24 mouse cellular contexts compared by ENCODE assay signal in the genomic region with DNA sequence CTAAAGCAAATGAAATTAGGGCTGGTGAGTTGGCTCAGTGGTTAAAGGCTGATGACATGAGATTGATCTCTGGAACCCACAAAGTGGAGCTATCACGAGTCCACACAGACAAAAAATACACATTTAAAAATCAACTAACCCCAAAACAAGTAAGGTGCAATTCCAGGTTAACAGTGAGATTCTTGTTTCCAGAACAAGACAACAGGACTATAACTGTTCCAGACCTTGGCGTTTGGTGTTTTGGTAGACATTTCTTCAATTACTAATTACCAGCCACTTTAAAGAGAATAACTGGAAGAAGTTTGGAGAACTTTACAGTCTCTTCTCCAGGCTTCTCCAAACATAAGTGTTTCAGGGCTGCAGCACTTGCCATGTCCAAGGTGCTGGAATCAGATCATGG. TPM values are rescaled to one million over a fixed set of nuclear protein-coding genes. Genes with fewer than 3 reads are reported as not detected.
DNase-seq lines count a peak whose midpoint lies in the region; ATAC-seq and TF ChIP-seq lines count a peak whose summit lies in the region.
"Had no signal": no experiment of that assay in that cellular context is flagged by ENCODE, and none has a peak within 500 bp of the region (broad histone marks: within the 10 kb centered on the region; RNA-seq: fewer than 3 reads in every experiment).

No protein-coding gene starts in this region.

- 71% methylated on average over 2 of the region's 2 CpGs for WGBS in liver, embryonic 15.5 days (ENCODE audit: insufficient replicate concordance)
- WGBS in liver, embryonic 12.5 days (ENCODE audit: insufficient replicate concordance), result 75% methylated on average over 2 of the region's 2 CpGs

- dilution Hi-C loops in CH12.LX (cut with MboI; ENCODE audit: extremely low pct_ligation_motif_present, extremely low pct_unique_long_range_greater_than_20kb, low sequenced_read_pairs), result no loop called here

- no peaks in the 10 kb centered on the region for H3K4me1 ChIP-seq in liver, embryonic 15.5 days (replicated peaks)
- H3K4me1 ChIP-seq in liver, embryonic 12.5 days, result peaks cover 2% of the 10 kb centered on the region; the same call in 1 of the 2 replicates
- H3K4me1 ChIP-seq in CH12.LX (ENCODE audit: control insufficient read depth in 1 of 2, insufficient read depth in 2 of 2), result peaks cover 3 to 17% of the 10 kb centered on the region in 2 experiments; a peak in 2 of 4 replicates
- peaks cover 8 to 11% of the 10 kb centered on the region in 2 experiments; a peak in 3 of 4 replicates for H3K4me1 ChIP-seq in MEL (ENCODE audit: control insufficient read depth in 1 of 2, insufficient read depth in 2 of 2, low read length in 2 of 2)
- H3K4me1 ChIP-seq: embryonic facial prominence, embryonic 10.5 days; embryonic facial prominence, embryonic 12.5 days; forebrain, embryonic 10.5 days; forebrain, embryonic 12.5 days had no signal

- in situ Hi-C loops in CH12.LX (cut with MboI; ENCODE audit: low pct_ligation_motif_present, low pct_unique_long_range_greater_than_20kb, low sequenced_read_pairs), result loop anchor here (10.0 kb wide), 1 partner anchor 142 kb away; no protein-coding TSS in a partner anchor

- H3K79me2 ChIP-seq in CH12.LX (replicated peaks; ENCODE audit: control insufficient read depth, extremely low read depth, insufficient read depth, poor library complexity, severe bottlenecking) (peaks cover 38% of the 10 kb centered on the region), MEL (ENCODE audit: control insufficient read depth, insufficient read depth, low read length, poor library complexity) (peaks cover 12% of the 10 kb centered on the region; the same call in 1 of the 2 replicates), myocyte (ENCODE audit: control insufficient read depth, insufficient read depth) (peaks cover 31% of the 10 kb centered on the region)

- H3K36me3 ChIP-seq in liver, embryonic 15.5 days (replicated peaks), result peaks cover 96% of the 10 kb centered on the region
- peaks cover 99% of the 10 kb centered on the region for H3K36me3 ChIP-seq in liver, embryonic 12.5 days
- H3K36me3 ChIP-seq in CH12.LX (replicated peaks in 1 of 2; ENCODE audit: control insufficient read depth in 1 of 2, insufficient read depth in 1 of 2, low read length in 1 of 2) (peaks cover 60 to 92% of the 10 kb centered on the region in 2 experiments), MEL (ENCODE audit: control insufficient read depth in 1 of 2, insufficient read depth in 2 of 2, low read length in 2 of 2) (peaks cover 38 to 63% of the 10 kb centered on the region in 2 experiments), myocyte (ENCODE audit: control insufficient read depth, insufficient read depth) (peaks cover 85% of the 10 kb centered on the region)

- no peak overlapping the region for H3ac ChIP-seq in myocyte (ENCODE audit: control insufficient read depth, insufficient read length)

- H3K27ac ChIP-seq in liver, embryonic 15.5 days (replicated peaks), result 0 out of 2 replicates have a peak overlapping the region, but pooled peaks have one; percentile 4
- no peak overlapping the region; the same call in 1 of the 2 replicates for H3K27ac ChIP-seq in liver, embryonic 12.5 days
- peak overlapping the region; percentile 72 for H3K27ac ChIP-seq in CH12.LX (ENCODE audit: insufficient read depth, low read depth)
- H3K27ac ChIP-seq in MEL (ENCODE audit: control insufficient read depth, low read depth, low read length), result peak overlapping the region; percentile 43; the same call in 1 of the 2 replicates
- H3K27ac ChIP-seq: embryonic facial prominence, embryonic 10.5 days; embryonic facial prominence, embryonic 12.5 days; forebrain, embryonic 10.5 days; forebrain, embryonic 12.5 days had no signal

- no peak overlapping the region for H3K4me3 ChIP-seq in liver, embryonic 15.5 days (replicated peaks)
- no peak overlapping the region for H3K4me3 ChIP-seq in liver, embryonic 12.5 days
- no peak overlapping the region for H3K4me3 ChIP-seq in CH12.LX (replicated peaks in 1 of 3; ENCODE audit: low read depth in 2 of 3, low read length in 2 of 3, poor library complexity in 1 of 3)
- H3K4me3 ChIP-seq in MEL (ENCODE audit: control insufficient read depth in 1 of 2, insufficient read depth in 1 of 2, low read depth in 2 of 2, low read length in 2 of 2), result no peak overlapping the region
- H3K4me3 ChIP-seq in myocyte, result no peak overlapping the region
- H3K4me3 ChIP-seq: embryonic facial prominence, embryonic 10.5 days; embryonic facial prominence, embryonic 12.5 days; erythroblast, embryonic 14.5 days; forebrain, embryonic 10.5 days; forebrain, embryonic 12.5 days had no signal

- no peak for ATAC-seq in liver, embryonic 15.5 days (ENCODE audit: insufficient read depth)
- no peak for ATAC-seq in liver, embryonic 12.5 days
- ATAC-seq: forebrain, embryonic 14.5 days; forebrain, embryonic 16.5 days had no signal

- no peaks in the 10 kb centered on the region for H3K27me3 ChIP-seq in liver, embryonic 15.5 days
- H3K27me3 ChIP-seq in liver, embryonic 12.5 days (replicated peaks), result no peaks in the 10 kb centered on the region
- no peaks in the 10 kb centered on the region for H3K27me3 ChIP-seq in CH12.LX (replicated peaks)
- no peaks in the 10 kb centered on the region for H3K27me3 ChIP-seq in MEL (ENCODE audit: control insufficient read depth in 1 of 2, insufficient read depth in 2 of 2, low read length in 2 of 2)
- no peaks in the 10 kb centered on the region for H3K27me3 ChIP-seq in myocyte (ENCODE audit: control insufficient read depth, insufficient read depth, insufficient read length)
- H3K27me3 ChIP-seq: embryonic facial prominence, embryonic 12.5 days; forebrain, embryonic 12.5 days had no signal

- no peak for TF ChIP-seq POLR2A in CH12.LX (IDR thresholded peaks at IDR 0.05; ENCODE audit: low read depth, low read length)
- TF ChIP-seq POLR2A in MEL (IDR thresholded peaks at IDR 0.05; ENCODE audit: control insufficient read depth in 1 of 2, insufficient read depth in 1 of 2, low read depth in 1 of 2, low read length in 2 of 2, poor library complexity in 1 of 2), result no peak; a peak in 1 of 4 replicates
- no peak for TF ChIP-seq POLR2A in myocyte (IDR thresholded peaks at IDR 0.05; ENCODE audit: insufficient read length, low read depth)

- DNase-seq in CH12.LX (ENCODE audit: extremely low read depth), result no peak
- DNase-seq in MEL (ENCODE audit: low read depth, low spot score), result no peak
- no peak for DNase-seq in layer of hippocampus, postnatal 14 days (ENCODE audit: low spot score in 2 of 2)
- DNase-seq in kidney, adult 11 months, result no peak
- DNase-seq: adrenal gland, adult 2 months; adrenal gland, postnatal 10 days; adrenal gland, postnatal 25 days; cerebellum, adult 11 months; cerebellum, adult 18-20 months; cerebellum, adult 8-10 months; cerebellum, adult 9-11 months; cerebellum, postnatal 14 days; cerebellum, postnatal 36 days had no signal

- TF ChIP-seq EP300 in CH12.LX (IDR thresholded peaks at IDR 0.05; ENCODE audit: low read length) (no peak), MEL (IDR thresholded peaks at IDR 0.05; ENCODE audit: low read depth in 1 of 2, low read length in 2 of 2) (no peak)

- no peak for TF ChIP-seq RAD21 in CH12.LX (IDR thresholded peaks at IDR 0.05; ENCODE audit: low read depth, low read length)
- TF ChIP-seq RAD21 in MEL (IDR thresholded peaks at IDR 0.05; ENCODE audit: low read depth, low read length), result no peak

- TF ChIP-seq CTCF in CH12.LX (conservative IDR thresholded peaks at IDR 0.05 in 1 of 2, IDR thresholded peaks at IDR 0.05 in 1 of 2; ENCODE audit: low read depth in 2 of 2, low read length in 2 of 2) (no peak), MEL (IDR thresholded peaks at IDR 0.05 in 2 of 3, conservative IDR thresholded peaks at IDR 0.05 in 1 of 3; ENCODE audit: control insufficient read depth in 1 of 3, insufficient read depth in 1 of 3, low read depth in 2 of 3, low read length in 3 of 3, poor library complexity in 1 of 3, severe bottlenecking in 1 of 3) (no peak)

- H3K9me3 ChIP-seq in liver, embryonic 15.5 days (replicated peaks), result no peaks in the 10 kb centered on the region
- no peaks in the 10 kb centered on the region for H3K9me3 ChIP-seq in liver, embryonic 12.5 days (replicated peaks)
- H3K9me3 ChIP-seq in CH12.LX (replicated peaks; ENCODE audit: low read length), result no peaks in the 10 kb centered on the region
- no peaks in the 10 kb centered on the region for H3K9me3 ChIP-seq in MEL (replicated peaks; ENCODE audit: insufficient read depth, low read length)
- H3K9me3 ChIP-seq: embryonic facial prominence, embryonic 10.5 days; embryonic facial prominence, embryonic 12.5 days; forebrain, embryonic 10.5 days; forebrain, embryonic 12.5 days; G1E had no signal

- no peak overlapping the region for H3K9ac ChIP-seq in liver, embryonic 15.5 days
- H3K9ac ChIP-seq in liver, embryonic 12.5 days, result no peak overlapping the region
- H3K9ac ChIP-seq in CH12.LX (ENCODE audit: insufficient read depth, low read depth) (peak overlapping the region; percentile 67; the same call in 1 of the 2 replicates), MEL (ENCODE audit: control insufficient read depth, low read depth, low read length, poor library complexity, severe bottlenecking) (no peak overlapping the region)
- H3K9ac ChIP-seq: embryonic facial prominence, embryonic 12.5 days; forebrain, embryonic 12.5 days had no signal

- no peak overlapping the region for H3K4me2 ChIP-seq in liver, embryonic 15.5 days
- no peak overlapping the region for H3K4me2 ChIP-seq in liver, embryonic 12.5 days
- H3K4me2 ChIP-seq in CH12.LX (ENCODE audit: insufficient read depth, low read depth, poor library complexity, severe bottlenecking), result no peak overlapping the region
- peak overlapping the region; percentile 22 for H3K4me2 ChIP-seq in myocyte (ENCODE audit: low read depth)
- H3K4me2 ChIP-seq: embryonic facial prominence, embryonic 12.5 days; forebrain, embryonic 12.5 days had no signal

RNA-seq across cellular contexts. Expression of gene Ptrh2, which starts 8.8 kb away (rescaled TPM):
- polyA plus RNA-seq in liver, embryonic 15.5 days (2015; fragmentation: Nextera tagmentation; extraction: Ambion mirVana), result 14.3 and 15.0 TPM in 2 replicates
- polyA plus RNA-seq in liver, embryonic 12.5 days (2016; fragmentation: Nextera tagmentation; extraction: Ambion mirVana), result 26.1 and 26.8 TPM in 2 replicates
- total RNA-seq in CH12.LX (2012; rRNA removed), result 29.8 and 39.4 TPM in 2 replicates
- 34.7 and 40.9 TPM in 2 replicates for total RNA-seq in CH12.LX (2014; rRNA removed)
- polyA plus RNA-seq in CH12.LX (2012; ENCODE audit: insufficient read length, low read depth), result 48.2 and 54.5 TPM in 2 replicates
- total RNA-seq in MEL (2012; rRNA removed), result 37.3 and 40.3 TPM in 2 replicates
- 10 to 100 TPM in 1 of 2 experiments, not detected in 1; 30.0 TPM for polyA plus RNA-seq in MEL (2012; ENCODE audit: insufficient read depth in 1 of 2, insufficient read length in 2 of 2, low read depth in 1 of 2, low replicate concordance in 2 of 2, missing spikeins in 1 of 2)
- polyA plus RNA-seq in myocyte (2012; fragmentation: generic; extraction: Trizol), result 22.6 TPM
- total RNA-seq in layer of hippocampus, postnatal 14 days (2021), result 10 to 100 TPM in 1 of 2 experiments, 1 to 10 TPM in 1; 9.9 to 10.2 TPM

RNA-seq across cellular contexts. Expression of gene Vmp1, which starts 8.9 kb away (rescaled TPM):
- 80.8 and 81.0 TPM in 2 replicates for polyA plus RNA-seq in liver, embryonic 15.5 days (2015; fragmentation: Nextera tagmentation; extraction: Ambion mirVana)
- polyA plus RNA-seq in liver, embryonic 12.5 days (2016; fragmentation: Nextera tagmentation; extraction: Ambion mirVana), result 102 and 110 TPM in 2 replicates
- total RNA-seq in CH12.LX (2012; rRNA removed) (80.9 and 86.9 TPM in 2 replicates), CH12.LX (2014; rRNA removed) (209 and 231 TPM in 2 replicates), MEL (2012; rRNA removed) (61.8 and 64.4 TPM in 2 replicates)
- polyA plus RNA-seq in CH12.LX (2012; ENCODE audit: insufficient read length, low read depth) (166 and 167 TPM in 2 replicates), MEL (2012; ENCODE audit: insufficient read depth in 1 of 2, insufficient read length in 2 of 2, low read depth in 1 of 2, low replicate concordance in 2 of 2, missing spikeins in 1 of 2) (10 to 100 TPM in 1 of 2 experiments, not detected in 1; 94.9 TPM), myocyte (2012; fragmentation: generic; extraction: Trizol) (169 TPM)
- total RNA-seq in layer of hippocampus, postnatal 14 days (2021), result 100 to 1,000 TPM; 129 to 130 TPM
